Mouse (Mus musculus) right cerebral cortex, postnatal 36 days (tissue): Measurements from ENCODE around the gene Naxe.

ENCODE experiments used
- DNase-seq, 2 experiments: peaks; one replicate each; pipeline ENCODE4 v3.0.0; 2022; ENCODE audit warnings: low spot score in 2 of 2, mixed read lengths in 1 of 2

The Naxe gene

GRCm38 (mm10) chr3:88057902-88058696 is at the start of gene Naxe:
Gene Naxe (minus strand): TSS chr3:88058495.
- DNase-seq: peak; percentile 77 to 78

- no peak for DNase-seq
These were observed 47.8 kb upstream of the Naxe start for GRCm38 (mm10) chr3:88106126-88106525.

- no peak for DNase-seq
These were observed 44.3 kb upstream of the Naxe start for GRCm38 (mm10) chr3:88102611-88103010.

- no peak for DNase-seq
These were observed 43.9 kb upstream of the Naxe start for GRCm38 (mm10) chr3:88102196-88102595.

- no peak for DNase-seq
These were observed 43.4 kb upstream of the Naxe start for GRCm38 (mm10) chr3:88101736-88102135.

GRCm38 (mm10) chr3:88100251-88100650 is 42.0 kb upstream of the Naxe start:
- no peak for DNase-seq

- no peak for DNase-seq
These were observed 39.4 kb upstream of the Naxe start for GRCm38 (mm10) chr3:88097666-88098065.

- no peak for DNase-seq
These were observed 35.8 kb upstream of the Naxe start for GRCm38 (mm10) chr3:88094126-88094525.

- no peak for DNase-seq
These were observed 32.3 kb upstream of the Naxe start for GRCm38 (mm10) chr3:88090616-88091015.

- no peak for DNase-seq
These were observed 31.8 kb upstream of the Naxe start for GRCm38 (mm10) chr3:88090106-88090505.

- DNase-seq: no peak
These were observed 29.4 kb upstream of the Naxe start for GRCm38 (mm10) chr3:88087688-88088087.

GRCm38 (mm10) chr3:88085459-88085858 is 27.2 kb upstream of the Naxe start:
- DNase-seq: no peak

- no peak for DNase-seq
These were observed 25.7 kb upstream of the Naxe start for GRCm38 (mm10) chr3:88084001-88084400.

- no peak for DNase-seq
These were observed 24.4 kb upstream of the Naxe start for GRCm38 (mm10) chr3:88082663-88083062.

GRCm38 (mm10) chr3:88082224-88082618 is 23.9 kb upstream of the Naxe start:
- DNase-seq: no peak

- DNase-seq: peak; percentile 81 to 86
These were observed 23.3 kb upstream of the Naxe start, which contains the start of gene Iqgap3 for GRCm38 (mm10) chr3:88081345-88082223. Gene Iqgap3 (plus strand): TSS chr3:88081971.

- no peak for DNase-seq
These were observed 19.9 kb upstream of the Naxe start, which contains the start of gene Ttc24 for GRCm38 (mm10) chr3:88078204-88078603. Gene Ttc24 (minus strand): TSS chr3:88078304.

- no peak for DNase-seq
These were observed 19.1 kb upstream of the Naxe start for GRCm38 (mm10) chr3:88077441-88077840.

- DNase-seq: no peak
These were observed 16.5 kb upstream of the Naxe start for GRCm38 (mm10) chr3:88074766-88075165.

- DNase-seq: no peak
These were observed 16.1 kb upstream of the Naxe start for GRCm38 (mm10) chr3:88074351-88074750.

GRCm38 (mm10) chr3:88073631-88074030 is 15.3 kb upstream of the Naxe start:
- no peak for DNase-seq

- peak; percentile 74 to 77 for DNase-seq
These were observed 13.5 kb upstream of the Naxe start for GRCm38 (mm10) chr3:88071783-88072182.

GRCm38 (mm10) chr3:88068386-88068785 is 10.1 kb upstream of the Naxe start:
- no peak for DNase-seq
